Mouse (Mus musculus): ENCODE results near the gene Tpcn2. TPM values are rescaled to one million over a fixed set of nuclear protein-coding genes. Genes with fewer than 3 reads are reported as not detected.

The Tpcn2 gene
- 0.06 TPM in 1 of 2 replicates, not detected in the other for polyA plus RNA-seq (2012)

DNA sequence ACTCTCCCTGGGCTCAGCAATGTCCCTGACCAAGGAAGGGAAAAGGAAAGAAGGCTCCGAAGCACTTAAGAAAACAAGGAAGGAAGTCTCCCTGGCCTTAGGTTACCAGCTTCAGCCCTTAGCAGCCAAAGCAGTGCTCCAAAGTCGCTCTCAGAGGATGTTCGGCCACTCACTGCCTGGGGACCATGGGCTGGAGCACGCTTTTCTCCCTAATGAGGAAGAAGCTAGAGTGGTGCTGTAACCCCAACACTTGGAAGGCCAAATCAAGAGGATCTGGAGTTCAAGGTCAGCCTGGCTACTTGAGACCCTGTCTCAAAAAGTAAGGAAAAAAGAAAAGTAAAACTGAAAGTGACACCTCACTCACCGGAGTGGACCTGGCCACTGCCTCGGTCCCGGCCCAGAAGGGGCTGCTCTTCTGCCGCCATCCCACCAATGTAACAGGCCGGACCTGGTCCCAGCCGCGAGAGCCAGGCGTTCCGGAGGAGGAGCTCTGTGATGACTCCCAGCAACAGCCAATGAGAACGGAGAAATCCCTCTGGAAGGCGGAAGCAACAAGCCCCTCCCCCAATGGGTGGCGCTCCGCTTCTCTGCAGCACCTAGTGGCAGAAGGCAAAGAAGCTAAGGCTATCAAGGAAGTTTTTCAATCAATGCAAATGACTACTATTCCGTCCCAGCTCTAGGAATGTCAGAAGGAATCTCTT is at the start of gene Tpcn2:
Tpcn2 (minus strand) TSS at position 525 of the 701 bp plus-strand sequence.
- Histone ChIP-seq H3K36me3 (ENCODE audit: control insufficient read depth) (peaks cover 5% of the 10 kb centered on the region; the same call in 1 of the 2 replicates), H3K4me1 (ENCODE audit: control insufficient read depth) (peaks cover 21% of the 10 kb centered on the region), H3K9me3 (ENCODE audit: control insufficient read depth, low read length) (no peaks in the 10 kb centered on the region), H3K27me3 (ENCODE audit: control insufficient read depth) (no peaks in the 10 kb centered on the region), H3K4me3 (replicated peaks) (peak within 1 kb of the TSS; percentile 65)
- no peak for TF ChIP-seq TAL1 (IDR thresholded peaks at IDR 0.05; ENCODE audit: low read length)
- TF ChIP-seq GATA1 (IDR thresholded peaks at IDR 0.05; ENCODE audit: low read length), result no peak

- Histone ChIP-seq H3K4me1 (ENCODE audit: control insufficient read depth) (no peaks in the 10 kb centered on the region), H3K4me3 (replicated peaks) (no peak overlapping the region), H3K9me3 (ENCODE audit: control insufficient read depth, low read length) (no peaks in the 10 kb centered on the region), H3K27me3 (ENCODE audit: control insufficient read depth) (no peaks in the 10 kb centered on the region), H3K36me3 (ENCODE audit: control insufficient read depth) (no peaks in the 10 kb centered on the region)
- no peak for TF ChIP-seq GATA1 (IDR thresholded peaks at IDR 0.05; ENCODE audit: low read length)
- TF ChIP-seq TAL1 (IDR thresholded peaks at IDR 0.05; ENCODE audit: low read length), result no peak
Observed at GRCm38 (mm10) chr7:145332376-145333041, 48.7 kb upstream of the Tpcn2 start.

DNA sequence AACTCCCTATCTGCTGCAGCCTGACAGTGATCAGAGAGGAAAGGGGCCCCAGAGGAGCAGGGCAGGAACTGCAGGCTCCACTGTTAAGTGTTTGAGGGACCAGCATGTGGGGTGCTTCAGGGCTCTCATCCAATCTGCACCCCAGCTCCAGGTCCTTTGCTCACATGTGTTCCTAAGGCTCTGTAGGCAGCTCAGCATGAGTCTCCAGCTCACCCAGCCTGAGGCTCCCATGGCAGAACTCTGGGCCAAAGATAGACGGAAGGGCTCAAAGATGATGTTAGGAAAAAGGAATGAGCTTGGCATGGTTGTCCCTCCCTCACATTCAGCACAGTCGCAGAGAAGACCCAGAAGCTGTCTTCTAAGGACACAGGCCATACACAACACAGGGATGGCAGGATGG is 46.8 kb upstream of the Tpcn2 start:
- TF ChIP-seq TAL1 (IDR thresholded peaks at IDR 0.05; ENCODE audit: low read length) (no peak), GATA1 (IDR thresholded peaks at IDR 0.05; ENCODE audit: low read length) (no peak)
- H3K9me3 ChIP-seq (ENCODE audit: control insufficient read depth, low read length), result no peaks in the 10 kb centered on the region
- peaks cover 4% of the 10 kb centered on the region for H3K4me1 ChIP-seq (ENCODE audit: control insufficient read depth)
- no peaks in the 10 kb centered on the region for H3K27me3 ChIP-seq (ENCODE audit: control insufficient read depth)
- H3K4me3 ChIP-seq (replicated peaks), result no peak overlapping the region
- H3K36me3 ChIP-seq (ENCODE audit: control insufficient read depth), result no peaks in the 10 kb centered on the region

DNA sequence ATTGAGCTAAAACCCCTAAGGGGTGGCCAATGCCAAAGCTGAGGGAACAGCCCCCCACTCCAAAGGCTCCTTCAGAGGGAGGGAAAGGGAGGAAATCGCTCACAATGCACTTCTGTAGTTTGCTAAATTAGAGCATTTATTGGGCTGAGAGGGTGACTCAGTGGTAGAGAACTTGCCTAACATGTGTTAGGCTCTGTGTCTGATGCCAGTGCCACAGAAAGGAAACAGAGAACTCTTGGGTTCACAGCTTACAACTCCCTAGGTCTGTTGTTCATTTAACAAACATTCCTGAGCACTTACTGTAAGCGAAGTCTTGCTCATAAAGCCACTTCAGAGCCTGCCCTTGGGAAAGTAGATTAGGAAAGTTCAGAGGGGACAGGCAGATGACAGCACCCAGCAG is 46.2 kb upstream of the Tpcn2 start:
- peaks cover 5% of the 10 kb centered on the region for H3K4me1 ChIP-seq (ENCODE audit: control insufficient read depth)
- no peak overlapping the region for H3K4me3 ChIP-seq (replicated peaks)
- H3K27me3 ChIP-seq (ENCODE audit: control insufficient read depth), result no peaks in the 10 kb centered on the region
- no peaks in the 10 kb centered on the region for H3K36me3 ChIP-seq (ENCODE audit: control insufficient read depth)
- H3K9me3 ChIP-seq (ENCODE audit: control insufficient read depth, low read length), result no peaks in the 10 kb centered on the region
- TF ChIP-seq TAL1 (IDR thresholded peaks at IDR 0.05; ENCODE audit: low read length) (no peak), GATA1 (IDR thresholded peaks at IDR 0.05; ENCODE audit: low read length) (no peak)

DNA sequence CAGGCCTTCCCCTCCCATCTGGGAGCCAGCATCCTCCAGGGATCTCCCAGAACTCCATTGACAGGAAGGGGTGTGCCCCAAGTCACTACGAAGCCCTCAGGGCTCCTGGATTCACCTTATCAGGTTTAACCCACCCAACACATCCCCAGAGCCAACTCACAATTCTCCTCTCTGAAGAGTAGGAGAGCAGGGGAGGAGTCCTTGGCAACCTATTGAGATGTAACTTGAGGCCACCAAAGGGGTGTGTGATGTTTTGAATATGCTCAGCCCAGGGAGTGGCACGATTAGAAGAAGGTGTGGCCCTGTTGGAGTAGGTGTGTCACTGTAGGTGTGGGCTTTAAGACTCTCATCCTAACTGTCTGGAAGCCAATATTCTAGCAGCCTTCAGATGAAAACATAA is 41.9 kb upstream of the Tpcn2 start:
- peaks cover 5% of the 10 kb centered on the region for H3K4me1 ChIP-seq (ENCODE audit: control insufficient read depth)
- no peaks in the 10 kb centered on the region for H3K36me3 ChIP-seq (ENCODE audit: control insufficient read depth)

GRCm38 (mm10) chr7:145323607-145324006 is 39.8 kb upstream of the Tpcn2 start:
- Histone ChIP-seq H3K36me3 (ENCODE audit: control insufficient read depth) (no peaks in the 10 kb centered on the region), H3K4me1 (ENCODE audit: control insufficient read depth) (peaks cover 5% of the 10 kb centered on the region), H3K4me3 (replicated peaks) (no peak overlapping the region), H3K9me3 (ENCODE audit: control insufficient read depth, low read length) (no peaks in the 10 kb centered on the region), H3K27me3 (ENCODE audit: control insufficient read depth) (no peaks in the 10 kb centered on the region)
- no peak for TF ChIP-seq TAL1 (IDR thresholded peaks at IDR 0.05; ENCODE audit: low read length)
- TF ChIP-seq GATA1 (IDR thresholded peaks at IDR 0.05; ENCODE audit: low read length), result no peak

More for the DNA sequence above, 41.9 kb upstream of the Tpcn2 start:
- Histone ChIP-seq H3K4me3 (replicated peaks) (no peak overlapping the region), H3K9me3 (ENCODE audit: control insufficient read depth, low read length) (no peaks in the 10 kb centered on the region), H3K27me3 (ENCODE audit: control insufficient read depth) (no peaks in the 10 kb centered on the region)
- no peak for TF ChIP-seq GATA1 (IDR thresholded peaks at IDR 0.05; ENCODE audit: low read length)
- no peak for TF ChIP-seq TAL1 (IDR thresholded peaks at IDR 0.05; ENCODE audit: low read length)

- no peaks in the 10 kb centered on the region for H3K36me3 ChIP-seq (ENCODE audit: control insufficient read depth)
- no peaks in the 10 kb centered on the region for H3K4me1 ChIP-seq (ENCODE audit: control insufficient read depth)
- no peaks in the 10 kb centered on the region for H3K27me3 ChIP-seq (ENCODE audit: control insufficient read depth)
- no peak overlapping the region for H3K4me3 ChIP-seq (replicated peaks)
- TF ChIP-seq GATA1 (IDR thresholded peaks at IDR 0.05; ENCODE audit: low read length) (no peak), TAL1 (IDR thresholded peaks at IDR 0.05; ENCODE audit: low read length) (no peak)
- H3K9me3 ChIP-seq (ENCODE audit: control insufficient read depth, low read length), result no peaks in the 10 kb centered on the region
Observed at GRCm38 (mm10) chr7:145319481-145319880, 35.7 kb upstream of the Tpcn2 start.

DNA sequence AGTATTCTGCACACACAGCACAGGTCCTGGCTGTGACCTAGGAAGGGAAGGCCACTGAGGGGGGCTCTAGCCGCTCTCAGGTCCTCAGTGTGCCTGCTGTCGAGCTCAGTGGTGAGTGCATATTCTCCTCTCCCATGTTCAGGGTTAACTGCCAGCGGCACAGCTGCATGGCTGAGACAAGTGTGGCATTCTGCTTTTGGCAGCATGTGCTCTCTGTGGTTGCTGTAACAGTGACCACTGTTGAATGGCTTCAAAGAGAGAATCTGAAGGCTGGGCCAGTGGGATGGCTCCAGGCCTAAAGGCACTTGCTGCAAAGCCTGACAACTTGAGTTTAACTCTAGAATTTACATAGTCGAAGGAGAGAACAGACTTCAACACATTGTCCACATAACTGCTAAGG is 33.7 kb upstream of the Tpcn2 start:
- no peak overlapping the region for H3K4me3 ChIP-seq (replicated peaks)
- H3K4me1 ChIP-seq (ENCODE audit: control insufficient read depth), result no peaks in the 10 kb centered on the region
- no peaks in the 10 kb centered on the region for H3K27me3 ChIP-seq (ENCODE audit: control insufficient read depth)
- no peaks in the 10 kb centered on the region for H3K9me3 ChIP-seq (ENCODE audit: control insufficient read depth, low read length)
- no peak for TF ChIP-seq TAL1 (IDR thresholded peaks at IDR 0.05; ENCODE audit: low read length)
- TF ChIP-seq GATA1 (IDR thresholded peaks at IDR 0.05; ENCODE audit: low read length), result no peak
- no peaks in the 10 kb centered on the region for H3K36me3 ChIP-seq (ENCODE audit: control insufficient read depth)

- TF ChIP-seq GATA1 (IDR thresholded peaks at IDR 0.05; ENCODE audit: low read length) (no peak), TAL1 (IDR thresholded peaks at IDR 0.05; ENCODE audit: low read length) (no peak)
- no peak within 1 kb of the TSS for H3K4me3 ChIP-seq (replicated peaks)
- H3K4me1 ChIP-seq (ENCODE audit: control insufficient read depth), result no peaks in the 10 kb centered on the region
- no peaks in the 10 kb centered on the region for H3K9me3 ChIP-seq (ENCODE audit: control insufficient read depth, low read length)
- H3K27me3 ChIP-seq (ENCODE audit: control insufficient read depth), result no peaks in the 10 kb centered on the region
- no peaks in the 10 kb centered on the region for H3K36me3 ChIP-seq (ENCODE audit: control insufficient read depth)
Observed at GRCm38 (mm10) chr7:145314785-145315411, 31.1 kb upstream of the Tpcn2 start, which contains the start of gene Mrgprd. Gene Mrgprd, plus strand, starts transcription at chr7:145314835.
